Mouse (Mus musculus) intestine, postnatal 0 days (tissue): Measurements from ENCODE around the gene Ilf3. TPM values are rescaled to one million over a fixed set of nuclear protein-coding genes. Genes with fewer than 3 reads are reported as not detected.

Source experiments
- ATAC-seq: fragments of 200-750 bp; cut with Nextera tagmentation; 2 replicates; pipeline ENCODE4 v1.8.0; 2017; ENCODE audit warnings: mild to moderate bottlenecking, moderate TSS enrichment, moderate library complexity
- H3K27ac ChIP-seq: fragments of 300-500 bp; sonication (generic); 2 replicates; pipeline ENCODE4 v1.5.1; 2014; ENCODE audit warnings: mild to moderate bottlenecking, low read depth, low read length, moderate library complexity
- H3K27me3 ChIP-seq: fragments of 300-500 bp; sonication (generic); replicated peaks from 2 replicates; pipeline ENCODE4 v1.6.1; 2014; ENCODE audit warnings: low read length, mixed read lengths; ENCODE audit not compliant: control insufficient read depth, insufficient read depth
- H3K36me3 ChIP-seq: fragments of 300-500 bp; sonication (generic); 2 replicates; pipeline ENCODE4 v1.6.1; 2014; ENCODE audit warnings: mild to moderate bottlenecking, moderate library complexity; ENCODE audit not compliant: control insufficient read depth, insufficient read depth
- H3K4me1 ChIP-seq: fragments of 300-500 bp; sonication (generic); replicated peaks from 2 replicates; pipeline ENCODE4 v1.6.1; 2014; ENCODE audit warnings: antibody characterized with exemption, low read length, mixed read lengths; ENCODE audit not compliant: control insufficient read depth, insufficient read depth
- H3K4me2 ChIP-seq: fragments of 300-500 bp; sonication (generic); replicated peaks from 2 replicates; pipeline ENCODE4 v1.6.1; 2014; ENCODE audit warnings: low read depth, mild to moderate bottlenecking, moderate library complexity
- H3K4me3 ChIP-seq: fragments of 300-500 bp; sonication (generic); 2 replicates; pipeline ENCODE4 v1.5.1; 2014; ENCODE audit warnings: low read depth, low read length
- H3K9ac ChIP-seq: fragments of 300-500 bp; sonication (generic); 2 replicates; pipeline ENCODE4 v1.6.1; 2014; ENCODE audit warnings: mild to moderate bottlenecking, low read depth, low read length
- H3K9me3 ChIP-seq: fragments of 300-500 bp; sonication (generic); 2 replicates; pipeline ENCODE4 v1.6.1; 2016; ENCODE audit warnings: mixed run types; ENCODE audit not compliant: control insufficient read depth
- CTCF ChIP-seq: sonication (generic); IDR thresholded peaks from 2 replicates; pipeline ENCODE4 v1.5.1; 2016; ENCODE audit warnings: low read depth, mild to moderate bottlenecking, control low read depth, antibody characterized with exemption, moderate library complexity
- WGBS: fragments of 180-500 bp; shearing (Covaris S2); extraction: QIAGEN DNeasy Blood & Tissue Kit; methylation state at CpG from one replicate; pipeline ENCODE4 v1.1.7; 2014; 5-methylcytosine and 5-hydroxymethylcytosine counted together
- polyA plus RNA-seq: library from polyadenylated mRNA; unstranded; fragments of >200 nt; fragmentation: Nextera tagmentation; extraction: Ambion mirVana; gene quantifications from 2 replicates; pipeline ENCODE4 v1.2.1, GENCODE M21; 2015

Ilf3 gene
- polyA plus RNA-seq, 1 experiment from 2014 or later: 41.0 TPM

DNA sequence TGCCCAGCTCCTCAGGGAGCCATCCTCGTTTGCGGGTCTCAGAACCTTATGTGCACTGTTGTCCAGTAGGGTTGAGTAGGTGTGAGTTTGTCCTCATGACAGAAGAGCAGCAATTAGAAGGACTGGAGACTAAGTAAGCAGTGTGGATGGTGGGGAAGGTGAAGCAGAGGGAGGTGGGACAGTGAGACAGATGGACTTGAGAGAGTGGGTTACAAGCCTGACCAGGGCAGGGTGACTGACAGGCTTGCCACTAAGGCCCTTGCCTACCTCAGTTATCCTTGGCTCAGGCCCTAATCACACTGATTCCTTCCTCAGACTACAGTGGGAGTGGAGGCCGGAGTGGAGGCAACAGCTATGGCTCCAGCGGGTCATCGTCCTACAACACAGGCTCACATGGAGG is 36.1 kb downstream of the Ilf3 start:
- WGBS: 88% methylated on average over 5 of the region's 5 CpGs
- H3K27me3 ChIP-seq: no peaks in the 10 kb centered on the region
- H3K36me3 ChIP-seq: peaks cover 57% of the 10 kb centered on the region
- H3K9ac ChIP-seq: no peak overlapping the region
- H3K27ac ChIP-seq: no peak overlapping the region
- no peak overlapping the region for H3K4me2 ChIP-seq
- H3K9me3 ChIP-seq: no peaks in the 10 kb centered on the region
- H3K4me1 ChIP-seq: no peaks in the 10 kb centered on the region
- no peak for TF ChIP-seq CTCF
- no peak for ATAC-seq
- no peak overlapping the region for H3K4me3 ChIP-seq

GRCm38 (mm10) chr9:21405525-21405924 is 37.9 kb downstream of the Ilf3 start:
- ATAC-seq: no peak
- WGBS: 76% methylated on average over 4 of the region's 4 CpGs

GRCm38 (mm10) chr9:21407951-21408350 is 40.3 kb downstream of the Ilf3 start:
- ATAC-seq: 0 out of 2 replicates have a peak, but pooled peaks have one; percentile 18
- no peak overlapping the region for H3K4me2 ChIP-seq
- no peak for TF ChIP-seq CTCF
- no peaks in the 10 kb centered on the region for H3K9me3 ChIP-seq
- H3K9ac ChIP-seq: no peak overlapping the region
- 14% methylated on average over 4 of the region's 4 CpGs for WGBS
- H3K4me1 ChIP-seq: no peaks in the 10 kb centered on the region
- H3K27me3 ChIP-seq: no peaks in the 10 kb centered on the region
- H3K36me3 ChIP-seq: peaks cover 30% of the 10 kb centered on the region
- no peak overlapping the region for H3K4me3 ChIP-seq
- H3K27ac ChIP-seq: no peak overlapping the region

More at GRCm38 (mm10) chr9:21405525-21405924, 37.9 kb downstream of the Ilf3 start:
- H3K9ac ChIP-seq: no peak overlapping the region
- no peaks in the 10 kb centered on the region for H3K9me3 ChIP-seq
- H3K27me3 ChIP-seq: no peaks in the 10 kb centered on the region
- no peaks in the 10 kb centered on the region for H3K4me1 ChIP-seq
- H3K4me2 ChIP-seq: no peak overlapping the region
- TF ChIP-seq CTCF: no peak
- peaks cover 39% of the 10 kb centered on the region for H3K36me3 ChIP-seq
- H3K4me3 ChIP-seq: no peak overlapping the region
- H3K27ac ChIP-seq: no peak overlapping the region

DNA sequence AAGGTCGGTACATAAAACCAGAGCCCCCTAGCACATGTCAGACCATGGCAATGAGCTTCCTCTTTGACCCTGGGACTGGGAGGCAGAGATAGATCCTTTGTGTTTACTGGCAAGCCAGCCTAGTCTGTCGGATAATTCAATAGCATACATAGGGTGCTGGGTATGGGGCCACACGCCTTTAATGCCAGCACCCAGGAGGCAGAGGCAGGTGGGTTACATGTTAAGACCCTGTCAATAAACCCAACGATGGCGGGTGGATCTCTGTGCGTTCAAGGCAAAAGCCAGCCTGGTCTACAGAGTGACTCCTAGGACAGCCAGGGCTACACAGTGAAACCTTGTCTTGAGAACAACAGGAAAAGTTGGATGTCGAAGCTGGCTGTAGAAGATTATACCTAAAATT is 41.0 kb downstream of the Ilf3 start:
- Histone ChIP-seq H3K36me3 (peaks cover 24% of the 10 kb centered on the region), H3K4me3 (no peak overlapping the region), H3K9ac (no peak overlapping the region), H3K27me3 (no peaks in the 10 kb centered on the region), H3K9me3 (no peaks in the 10 kb centered on the region), H3K4me2 (no peak overlapping the region), H3K4me1 (no peaks in the 10 kb centered on the region), H3K27ac (no peak overlapping the region)
- WGBS: 74% methylated on average over 7 of the region's 7 CpGs
- no peak for TF ChIP-seq CTCF
- ATAC-seq: no peak

GRCm38 (mm10) chr9:21409592-21410317 is 42.1 kb downstream of the Ilf3 start:
- H3K9ac ChIP-seq: no peak overlapping the region
- no peaks in the 10 kb centered on the region for H3K9me3 ChIP-seq
- peak; percentile 87 for TF ChIP-seq CTCF
- no peak overlapping the region for H3K27ac ChIP-seq
- no peaks in the 10 kb centered on the region for H3K4me1 ChIP-seq
- no peak overlapping the region for H3K4me2 ChIP-seq
- H3K27me3 ChIP-seq: no peaks in the 10 kb centered on the region
- H3K36me3 ChIP-seq: peaks cover 13% of the 10 kb centered on the region
- WGBS: 35% methylated on average over 9 of the region's 9 CpGs
- ATAC-seq: no peak
- H3K4me3 ChIP-seq: no peak overlapping the region

DNA sequence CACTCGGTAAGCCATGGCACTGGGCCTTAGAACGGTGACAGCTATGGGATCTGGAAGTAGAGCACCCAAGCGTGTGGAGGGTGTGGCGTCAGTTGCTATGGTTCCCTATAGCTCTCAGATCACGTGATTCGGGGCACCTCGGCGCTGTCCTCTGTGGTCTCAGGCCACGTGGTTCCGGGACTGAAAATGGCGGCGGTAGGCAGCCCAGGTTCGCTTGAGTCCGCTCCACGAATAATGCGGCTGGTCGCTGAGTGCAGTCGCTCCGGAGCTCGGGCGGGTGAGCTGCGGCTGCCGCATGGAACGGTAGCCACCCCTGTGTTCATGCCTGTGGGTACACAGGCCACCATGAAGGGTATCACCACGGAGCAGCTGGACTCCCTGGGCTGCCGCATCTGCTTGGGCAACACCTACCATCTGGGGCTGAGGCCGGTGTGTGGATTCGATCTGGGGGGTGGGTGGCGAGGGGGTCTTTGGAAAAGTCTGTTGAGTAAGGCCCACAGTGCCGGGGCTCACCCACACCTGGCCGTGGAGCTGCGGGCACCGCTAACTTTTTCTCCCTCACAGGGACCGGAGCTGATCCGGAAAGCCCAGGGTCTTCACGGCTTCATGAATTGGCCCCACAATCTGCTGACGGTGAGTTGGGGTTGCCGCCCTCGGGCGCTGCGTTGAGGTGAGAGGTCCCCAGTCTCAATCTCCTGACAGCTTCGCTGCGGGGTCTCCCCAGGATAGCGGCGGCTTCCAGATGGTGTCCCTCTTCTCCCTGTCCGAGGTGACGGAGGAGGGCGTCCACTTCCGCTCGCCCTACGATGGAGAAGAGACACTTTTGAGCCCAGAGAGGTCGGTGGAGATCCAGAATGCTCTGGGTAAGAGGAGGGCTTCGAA is 44.2 kb downstream of the Ilf3 start, which contains the start of gene Qtrt1:
TSS of gene Qtrt1 (plus strand) at position 169 of the 882 bp plus-strand sequence.
- H3K9ac ChIP-seq: peak within 1 kb of the TSS; percentile 41
- no peaks in the 10 kb centered on the region for H3K4me1 ChIP-seq
- H3K36me3 ChIP-seq: 0 out of 2 replicates have a peak, but pooled peaks cover 7% of the 10 kb centered on the region
- peak within 1 kb of the TSS; percentile 93 for H3K4me2 ChIP-seq
- no peaks in the 10 kb centered on the region for H3K9me3 ChIP-seq
- H3K4me3 ChIP-seq: peak within 1 kb of the TSS; percentile 55
- peak; percentile 92 for ATAC-seq
- no peak for TF ChIP-seq CTCF
- 1% methylated on average over 53 of the region's 53 CpGs for WGBS
- no peaks in the 10 kb centered on the region for H3K27me3 ChIP-seq
- H3K27ac ChIP-seq: peak within 1 kb of the TSS; percentile 0; the same call in 1 of the 2 replicates
